Mouse (Mus musculus): ENCODE measurements around the gene Tpmt.

Tpmt gene

DNA sequence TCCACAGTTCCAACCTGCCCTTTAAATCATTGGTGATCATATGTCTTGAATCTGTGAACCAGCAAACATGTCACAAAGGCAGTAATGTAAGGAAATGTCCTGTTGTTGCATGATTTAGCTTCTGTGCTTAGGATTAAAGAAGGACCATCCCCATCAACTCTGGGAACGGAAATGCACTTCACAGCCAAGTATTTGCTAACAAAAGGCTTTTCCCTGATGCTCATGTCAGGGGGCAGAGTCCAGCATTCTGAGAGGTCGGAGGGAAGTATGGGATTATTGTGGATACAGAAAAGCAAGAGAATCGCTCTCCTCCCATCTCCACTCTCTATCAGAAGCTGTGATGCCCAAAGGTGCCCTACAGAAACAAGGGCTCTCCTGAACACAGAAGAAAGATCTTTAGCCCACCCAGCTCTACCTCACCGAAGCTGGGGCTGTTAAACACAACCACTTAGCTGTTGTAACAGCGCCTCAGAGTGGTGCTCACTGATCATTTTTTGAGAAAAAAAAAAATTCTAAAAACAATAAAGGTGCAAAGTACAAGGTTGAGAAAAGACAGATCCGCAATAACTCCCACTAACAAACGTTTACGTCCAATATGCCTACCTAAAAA, 2.4 kb downstream of the Tpmt start:
- DNase-seq (ENCODE audit: low spot score): no peak

- DNase-seq (ENCODE audit: low spot score): no peak
Measured at GRCm38 (mm10) chr13:47040061-47040460, 4.5 kb downstream of the Tpmt start.

DNA sequence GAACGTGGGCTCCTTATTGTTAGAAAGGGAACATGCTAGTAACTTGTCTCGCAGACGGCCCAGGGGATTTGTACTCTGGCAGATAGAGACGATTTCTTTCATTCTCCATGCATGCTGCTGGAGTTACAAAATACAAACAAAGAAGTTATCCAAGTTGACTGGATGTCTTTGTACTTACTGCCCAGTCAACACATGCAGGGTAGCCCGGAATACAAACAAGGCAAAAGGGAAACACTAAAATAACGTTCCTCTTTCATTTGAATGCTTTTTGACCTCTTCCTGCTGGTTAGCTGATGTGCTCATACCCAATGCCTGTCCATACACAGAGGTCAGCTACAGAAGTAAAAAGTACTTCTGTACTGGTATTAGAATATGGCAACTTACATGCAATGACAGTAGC, 6.6 kb downstream of the Tpmt start:
- DNase-seq (ENCODE audit: low spot score): no peak

DNA sequence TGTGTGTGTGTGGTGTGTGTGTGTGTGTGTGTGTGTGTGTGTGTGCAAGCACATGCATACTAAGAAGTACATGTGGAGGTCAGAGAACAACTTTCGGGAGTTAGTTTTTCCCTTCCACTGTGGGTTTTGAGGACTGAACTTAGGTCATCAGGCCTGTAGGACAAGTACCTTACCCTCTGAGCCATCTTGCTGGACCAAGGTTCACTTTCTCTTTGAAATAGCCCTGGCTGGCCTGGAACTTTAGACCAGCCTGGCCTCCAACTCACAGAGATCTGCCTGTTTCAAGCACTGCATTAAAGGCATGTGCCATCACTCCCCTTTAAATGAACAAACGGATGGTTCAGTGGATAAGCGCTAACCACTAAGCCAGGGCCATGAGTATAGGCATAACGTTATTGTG, 10.9 kb downstream of the Tpmt start:
- DNase-seq (ENCODE audit: low spot score): no peak

DNA sequence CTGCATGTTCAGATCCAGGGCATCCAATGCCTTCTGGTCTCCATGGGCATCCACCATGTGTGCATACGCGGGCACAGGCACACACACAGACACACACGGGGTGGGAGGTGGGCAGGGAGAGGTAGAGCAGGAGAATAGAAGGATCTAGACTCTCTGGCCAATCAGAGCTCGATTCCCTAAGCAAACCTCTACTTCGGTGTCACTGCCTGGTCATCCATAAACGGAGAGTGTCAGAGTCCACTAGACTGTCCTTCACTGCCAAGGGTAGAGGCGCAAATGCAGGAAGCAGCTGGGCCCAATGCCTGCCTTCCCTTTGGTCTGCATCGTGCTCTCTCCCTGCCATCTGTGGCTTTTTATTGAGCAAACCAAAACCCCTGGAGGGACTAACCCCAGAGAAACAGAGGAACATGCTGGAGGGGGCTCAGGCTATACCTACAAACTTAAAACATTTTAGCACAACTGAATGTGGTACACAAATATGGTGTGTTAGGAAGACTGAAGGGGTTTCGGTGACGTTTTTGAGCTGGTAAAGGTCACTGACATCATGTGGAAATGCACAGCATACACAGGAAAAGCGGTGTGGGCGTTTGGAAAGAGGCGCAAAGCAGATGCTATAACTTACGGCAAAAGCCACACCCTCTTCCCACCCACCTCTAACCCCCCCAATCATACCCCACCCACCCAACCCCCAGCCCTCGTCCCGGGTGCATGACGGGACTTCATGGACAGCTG, 14.0 kb downstream of the Tpmt start:
- no peak for DNase-seq (ENCODE audit: low spot score)

DNA sequence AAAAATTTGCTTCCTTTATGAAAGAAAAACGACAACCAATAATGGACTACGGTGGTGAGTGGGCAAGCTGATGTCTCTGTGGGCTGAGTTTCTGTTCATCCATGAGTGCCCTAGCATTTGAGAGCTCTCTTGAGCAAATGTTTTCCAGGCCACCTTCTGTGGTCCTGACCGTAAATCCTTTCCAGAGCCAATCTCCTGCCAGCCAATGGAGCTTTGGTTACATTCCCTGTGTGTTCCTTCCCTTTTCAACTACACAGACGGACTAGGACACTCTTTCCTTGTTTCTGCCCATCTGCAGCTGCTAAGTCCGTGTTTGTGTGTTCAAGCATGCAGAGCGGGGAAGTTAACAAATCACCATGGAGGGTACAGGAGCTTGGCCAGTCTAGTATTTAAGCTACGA, 23.7 kb downstream of the Tpmt start:
- DNase-seq (ENCODE audit: low spot score): no peak

DNA sequence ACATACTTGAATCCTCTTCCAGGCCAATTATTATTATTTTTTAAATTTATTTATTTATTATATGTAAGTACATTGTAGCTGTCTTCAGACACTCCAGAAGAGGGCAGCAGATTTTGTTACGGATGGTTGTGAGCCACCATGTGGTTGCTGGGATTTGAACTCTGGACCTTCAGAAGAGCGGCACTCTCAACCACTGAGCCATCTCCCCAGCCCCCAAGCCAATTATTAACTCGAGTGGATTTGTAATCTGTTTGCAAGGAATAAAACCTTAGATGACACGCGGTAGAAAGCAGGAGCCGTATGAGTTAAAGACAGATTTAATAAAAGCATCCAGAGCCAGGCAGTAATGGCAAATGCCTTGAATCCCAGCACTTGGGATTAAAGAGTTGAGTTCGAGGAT, 24.8 kb downstream of the Tpmt start:
- DNase-seq (ENCODE audit: low spot score): no peak

DNA sequence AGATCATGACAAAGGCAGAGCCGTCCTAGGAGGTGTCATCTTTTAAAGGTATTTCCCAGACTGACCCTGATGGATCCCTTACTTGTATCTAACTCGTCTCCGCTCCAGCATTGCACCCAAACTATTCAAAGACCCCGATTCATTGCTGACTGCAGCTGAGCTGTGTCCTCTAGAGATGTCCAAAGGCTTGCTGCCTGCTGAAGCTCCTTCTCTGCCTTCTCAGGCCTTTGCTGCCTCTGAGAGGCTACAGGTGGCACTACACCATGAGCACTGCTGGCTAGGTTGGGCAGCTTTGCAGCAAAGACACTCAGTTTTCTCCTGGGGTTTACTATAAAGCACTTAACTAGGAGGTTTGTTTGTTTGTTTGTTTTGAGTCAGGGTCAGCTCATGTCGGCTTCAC, 27.3 kb downstream of the Tpmt start:
- DNase-seq (ENCODE audit: low spot score): no peak

GRCm38 (mm10) chr13:47015195-47015501, 29.4 kb downstream of the Tpmt start:
- no peak for DNase-seq (ENCODE audit: low spot score)

GRCm38 (mm10) chr13:47014334-47015194, 30.0 kb downstream of the Tpmt start, which contains the start of gene Nhlrc1:
Gene Nhlrc1 (minus strand): TSS chr13:47014850.
- peak; percentile 25 for DNase-seq (ENCODE audit: low spot score)

DNA sequence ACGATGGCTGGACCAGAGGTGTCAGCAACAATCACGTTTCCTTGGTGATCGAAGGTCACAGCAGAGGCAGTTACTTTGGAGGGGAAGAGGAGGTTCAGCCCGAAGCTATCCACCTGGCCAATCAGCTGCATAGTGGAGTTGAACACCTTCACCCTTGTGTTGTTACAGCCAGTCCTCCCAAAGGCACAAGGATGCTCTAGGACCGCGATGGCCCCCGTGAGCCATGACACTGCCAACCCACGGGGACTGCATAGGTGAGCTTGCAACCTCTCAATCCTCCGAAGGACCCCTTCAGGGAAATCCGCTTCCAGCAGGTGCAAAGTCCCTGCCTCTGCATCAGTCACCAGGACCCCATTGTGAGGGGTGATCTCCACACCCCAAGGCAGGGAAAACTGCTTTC, 30.8 kb downstream of the Tpmt start:
- no peak for DNase-seq (ENCODE audit: low spot score)

DNA sequence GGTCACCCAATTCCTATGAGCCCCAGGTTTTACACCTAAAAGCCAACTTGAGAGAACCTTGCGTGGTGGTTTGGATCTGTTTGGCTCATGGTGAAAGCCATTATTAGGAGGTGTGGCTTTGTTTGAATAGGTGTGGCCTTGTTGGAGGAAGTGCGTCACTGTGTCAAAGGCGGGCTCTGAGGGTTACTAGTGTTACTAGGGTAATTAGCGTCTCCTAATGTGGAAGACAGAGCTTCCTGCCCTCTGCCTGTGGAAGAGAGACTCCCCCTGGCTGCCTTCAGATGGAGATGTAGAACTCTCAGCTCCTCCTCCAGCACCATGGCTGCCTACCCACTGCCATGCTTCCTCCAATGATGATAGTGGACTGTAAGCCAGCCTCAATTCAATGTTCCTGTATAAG, 42.9 kb downstream of the Tpmt start:
- no peak for DNase-seq (ENCODE audit: low spot score)

- DNase-seq (ENCODE audit: low spot score): no peak
Measured at GRCm38 (mm10) chr13:46999498-46999897, 45.0 kb downstream of the Tpmt start.

GRCm38 (mm10) chr13:46997355-46997754, 47.2 kb downstream of the Tpmt start:
- DNase-seq (ENCODE audit: low spot score): no peak

DNA sequence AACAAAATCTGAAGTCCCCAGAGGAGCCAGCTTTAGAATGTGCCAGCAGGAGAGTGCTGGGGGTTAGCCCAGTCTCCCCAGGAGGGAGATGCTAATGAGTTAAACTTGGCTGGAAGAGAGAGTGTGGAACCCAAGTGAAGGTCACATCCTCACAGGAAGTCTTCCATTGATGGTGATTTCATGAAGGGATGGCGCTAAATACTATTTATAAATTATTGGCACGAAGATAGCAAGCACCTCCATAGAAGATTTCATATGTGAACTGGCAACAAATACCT, 51.3 kb downstream of the Tpmt start:
- no peak for DNase-seq (ENCODE audit: low spot score)

DNA sequence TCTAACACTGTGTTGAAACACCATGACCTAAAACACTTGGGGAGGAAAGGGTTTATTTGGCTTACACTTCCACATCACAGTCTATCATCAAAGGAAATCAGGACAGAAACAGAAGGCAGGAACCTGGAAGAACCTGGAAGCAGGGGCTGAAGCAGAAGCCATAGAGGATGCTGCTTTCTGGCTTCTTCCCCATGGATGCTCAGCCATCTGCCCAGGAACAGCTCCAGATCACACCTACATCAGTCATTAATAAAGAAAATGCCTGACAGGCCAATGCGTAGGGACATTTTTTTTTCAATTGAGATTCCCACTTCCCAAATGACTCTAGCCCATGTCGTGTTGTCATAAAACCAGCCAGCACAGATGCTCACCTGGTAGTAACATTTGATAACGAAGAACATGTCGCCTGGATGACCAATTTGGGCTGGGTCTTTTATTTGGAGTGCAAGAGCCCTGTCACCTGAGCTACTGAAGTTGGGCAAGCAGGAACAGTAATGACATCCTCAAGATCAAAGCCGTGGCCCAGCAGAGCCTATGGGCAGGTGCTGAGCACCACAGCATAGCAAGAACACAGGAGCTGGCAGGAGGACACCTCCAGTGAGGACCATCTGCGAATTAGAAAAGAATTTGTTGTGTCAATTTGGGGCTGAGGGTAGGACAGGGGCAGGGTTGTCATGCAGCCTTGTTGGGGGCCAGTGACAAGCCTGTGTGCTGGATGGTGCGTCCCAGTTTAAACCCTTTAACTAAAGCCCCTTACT, 51.8 kb downstream of the Tpmt start:
- DNase-seq (ENCODE audit: low spot score): no peak

DNA sequence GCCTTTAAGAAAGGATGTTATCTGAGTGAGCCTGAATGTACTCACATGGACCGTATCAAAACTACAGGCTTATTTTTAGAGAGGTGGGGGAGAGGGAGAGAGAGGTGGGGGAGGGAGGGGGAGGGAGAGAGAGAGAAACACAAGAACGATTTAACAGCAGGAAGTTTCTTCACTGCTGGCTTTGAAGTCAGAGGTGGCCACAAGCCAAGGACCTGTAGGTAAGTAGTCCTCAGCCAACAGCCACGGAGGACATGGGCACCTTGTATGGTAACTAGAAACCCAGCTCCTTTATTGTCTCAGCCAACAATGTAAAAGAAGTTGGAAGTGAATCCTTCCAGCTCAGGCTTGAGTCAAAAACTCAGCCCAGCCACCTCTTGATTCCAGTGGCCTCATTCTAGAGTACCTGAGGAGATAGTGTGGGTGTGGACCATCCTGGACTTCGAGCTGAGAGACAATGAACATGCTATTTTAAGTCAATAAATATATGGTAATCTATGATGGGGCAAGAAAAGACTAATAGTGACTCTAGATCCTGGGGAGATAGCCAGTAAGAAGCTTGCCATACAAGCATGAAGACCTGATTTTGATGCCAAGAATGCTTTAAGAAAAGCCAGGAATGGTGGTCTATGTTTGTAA, 54.0 kb downstream of the Tpmt start:
- DNase-seq (ENCODE audit: low spot score): no peak

- DNase-seq (ENCODE audit: low spot score): no peak
Measured at GRCm38 (mm10) chr13:46987941-46988340, 56.6 kb downstream of the Tpmt start.

DNA sequence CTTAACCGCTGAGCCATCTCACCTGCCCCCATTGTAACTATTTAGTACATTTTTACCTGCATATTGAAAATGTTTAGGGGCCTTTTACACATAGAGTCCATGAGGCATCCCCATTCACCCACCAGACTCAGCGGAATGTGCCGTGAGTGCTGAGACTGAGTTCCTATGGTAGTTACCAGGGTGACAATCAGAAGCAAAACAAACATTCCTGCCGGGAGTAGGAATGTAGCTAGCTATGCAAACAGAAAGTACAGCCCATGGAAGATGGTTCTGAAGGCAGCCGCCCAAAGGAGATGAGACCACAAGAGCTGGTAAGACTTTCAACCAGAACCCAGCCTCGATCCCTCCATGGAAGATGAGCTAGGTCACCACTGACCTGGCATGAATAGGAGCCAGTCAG, 58.3 kb downstream of the Tpmt start:
- no peak for DNase-seq (ENCODE audit: low spot score)

- no peak for DNase-seq (ENCODE audit: low spot score)
Measured at GRCm38 (mm10) chr13:46983878-46984277, 60.7 kb downstream of the Tpmt start.

- no peak for DNase-seq (ENCODE audit: low spot score)
Measured at GRCm38 (mm10) chr13:46979836-46980490, 64.6 kb downstream of the Tpmt start.

- no peak for DNase-seq (ENCODE audit: low spot score)
Measured at GRCm38 (mm10) chr13:46976532-46976931, 68.0 kb downstream of the Tpmt start.
